Mouse (Mus musculus): ENCODE data around the gene Yjefn3.

The Yjefn3 gene

DNA sequence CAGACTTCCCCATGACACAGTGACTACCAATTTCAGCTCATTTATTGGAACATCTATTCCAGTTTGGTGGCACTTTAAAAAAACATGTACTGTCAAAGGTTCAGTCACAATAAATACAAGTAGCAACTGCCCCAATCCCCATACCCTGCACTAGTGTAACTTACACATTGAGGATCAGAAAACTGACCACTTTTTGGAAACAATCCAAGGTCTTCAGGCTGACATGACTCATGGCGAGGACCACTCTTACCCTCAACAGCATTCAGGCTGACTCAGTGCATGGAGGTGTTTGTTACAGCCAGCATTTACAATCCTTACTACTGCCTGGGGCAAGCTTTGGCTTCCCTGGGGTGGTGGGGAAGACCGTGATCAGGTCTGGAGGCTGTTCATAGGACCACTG, 4.6 kb upstream of the Yjefn3 start:
- no peak for DNase-seq (ENCODE audit: low read depth, low spot score)

DNA sequence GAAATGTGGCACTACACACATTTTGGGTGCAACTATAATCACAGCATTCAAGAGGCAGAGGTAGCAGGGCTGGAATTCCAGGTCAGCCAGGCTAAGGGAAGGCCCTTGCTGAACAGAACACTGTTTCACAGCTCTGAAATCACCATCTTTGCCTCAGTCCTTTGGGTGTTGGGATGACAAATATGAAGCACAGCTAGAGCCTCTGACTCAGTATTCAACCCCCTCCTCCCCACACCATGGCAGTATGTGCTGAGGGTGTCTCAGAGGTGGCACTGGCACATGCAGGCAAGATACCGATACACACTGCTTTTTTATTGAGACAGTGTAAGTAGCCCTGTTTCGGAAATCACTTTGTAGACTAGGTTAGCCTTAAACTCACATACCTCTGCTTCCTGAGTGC, 3.7 kb upstream of the Yjefn3 start:
- no peak for DNase-seq (ENCODE audit: low read depth, low spot score)

DNA sequence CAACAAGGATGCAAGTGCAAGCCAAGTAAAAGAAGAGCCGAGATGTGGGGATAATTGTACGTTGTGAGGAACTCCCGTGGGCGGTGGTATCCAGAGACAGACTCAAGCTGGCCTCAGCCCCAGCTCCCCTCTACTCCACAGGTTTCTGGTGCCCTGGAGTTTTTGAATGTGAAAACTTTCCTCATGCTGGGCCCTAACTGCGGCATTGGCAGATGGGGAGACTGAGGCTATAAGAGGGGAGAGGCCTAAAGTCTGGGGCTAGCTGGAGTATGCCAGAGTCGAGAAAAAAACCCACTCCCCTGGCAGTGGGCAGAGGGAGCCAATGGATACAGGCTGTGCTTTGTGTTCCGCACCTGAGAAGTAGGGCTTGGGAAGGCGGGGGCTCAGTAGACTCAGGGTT, 1.6 kb upstream of the Yjefn3 start:
- no peak for DNase-seq (ENCODE audit: low read depth, low spot score)

DNA sequence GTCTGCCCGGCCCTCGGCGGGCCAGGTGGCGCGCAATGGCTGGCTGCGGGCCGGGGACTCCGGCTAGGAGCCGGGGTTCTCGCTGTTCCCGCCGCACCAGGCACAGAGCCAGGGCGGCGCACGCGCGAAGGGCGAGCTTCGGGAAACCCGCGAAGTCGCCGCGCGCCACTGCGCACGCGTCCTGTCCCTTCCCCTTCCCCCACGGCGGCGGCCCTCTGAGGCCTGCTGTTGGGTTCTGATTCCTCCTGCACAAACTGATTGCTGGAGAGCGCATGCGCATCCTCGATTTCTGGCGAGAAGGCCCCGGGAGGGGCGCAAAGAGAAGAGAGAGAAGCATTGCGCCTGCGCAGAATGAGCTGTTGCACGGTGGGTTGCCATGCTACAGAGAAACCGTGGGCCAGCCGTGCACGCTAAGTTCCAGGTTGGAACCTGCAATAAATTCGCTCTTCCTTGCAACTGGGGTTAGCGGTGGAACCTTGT, 591 bp upstream of the Yjefn3 start:
- peak; percentile 100 for DNase-seq (ENCODE audit: low read depth, low spot score)

DNA sequence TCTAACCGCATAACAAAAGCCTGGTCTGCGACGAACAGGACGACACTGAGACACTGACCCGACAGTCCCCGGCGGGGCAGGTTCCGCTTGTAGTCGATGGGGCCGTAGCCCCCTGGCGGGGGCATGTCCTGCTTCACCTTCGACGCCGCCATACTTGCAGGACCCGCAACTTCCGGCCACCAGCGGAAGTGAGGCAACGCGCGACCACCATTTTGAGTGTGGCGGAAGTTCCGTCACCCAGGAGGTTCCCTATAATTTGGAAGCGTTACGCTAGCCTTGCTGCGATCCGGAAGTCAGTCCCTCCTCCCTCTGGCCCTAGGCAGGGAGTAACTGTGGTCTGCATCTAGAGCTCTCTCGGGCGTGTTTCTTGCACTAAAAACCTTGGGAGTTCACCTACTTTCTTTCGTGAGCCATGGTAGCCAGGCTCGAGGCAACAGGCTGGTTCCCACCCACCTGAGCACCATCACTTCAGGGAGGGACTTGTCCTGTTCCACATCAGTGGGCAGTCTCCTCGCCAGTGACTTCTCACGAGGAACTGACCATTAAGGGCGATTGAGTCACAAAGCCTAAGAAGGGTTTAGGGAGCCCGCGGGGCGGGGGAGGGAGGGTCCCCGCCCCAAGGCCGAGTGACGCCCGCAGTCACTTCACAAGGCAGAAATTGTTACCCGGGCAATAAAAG, 889 bp downstream of the Yjefn3 start:
- DNase-seq (ENCODE audit: low read depth, low spot score): peak; percentile 99

DNA sequence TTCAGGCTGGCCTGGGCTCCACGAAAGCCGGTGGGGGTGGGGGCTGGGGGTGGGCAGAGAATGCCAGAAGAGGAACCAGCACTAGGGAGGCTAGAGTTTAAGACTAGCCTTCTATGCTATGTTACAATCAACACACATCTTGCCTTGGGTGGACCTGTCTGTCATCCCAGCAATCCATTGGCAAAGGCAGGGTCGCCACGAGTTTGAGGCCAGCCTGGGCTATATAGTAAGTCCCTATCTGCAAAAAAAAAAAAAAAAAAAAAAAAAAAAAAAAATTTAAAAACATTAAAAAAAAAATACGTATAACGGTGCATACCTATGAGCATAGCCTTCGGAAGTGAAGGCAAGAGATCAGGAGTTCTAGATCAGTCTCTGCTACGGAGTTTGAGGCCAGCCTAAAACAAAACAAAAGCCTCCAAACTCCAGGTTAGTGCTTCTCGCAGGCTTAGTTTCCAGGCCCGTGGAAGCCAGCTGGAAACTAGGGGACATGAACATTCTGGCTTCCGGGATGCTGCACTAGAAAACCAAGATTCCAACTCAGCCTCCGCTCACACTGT, 1.5 kb downstream of the Yjefn3 start:
- no peak for DNase-seq (ENCODE audit: low read depth, low spot score)

DNA sequence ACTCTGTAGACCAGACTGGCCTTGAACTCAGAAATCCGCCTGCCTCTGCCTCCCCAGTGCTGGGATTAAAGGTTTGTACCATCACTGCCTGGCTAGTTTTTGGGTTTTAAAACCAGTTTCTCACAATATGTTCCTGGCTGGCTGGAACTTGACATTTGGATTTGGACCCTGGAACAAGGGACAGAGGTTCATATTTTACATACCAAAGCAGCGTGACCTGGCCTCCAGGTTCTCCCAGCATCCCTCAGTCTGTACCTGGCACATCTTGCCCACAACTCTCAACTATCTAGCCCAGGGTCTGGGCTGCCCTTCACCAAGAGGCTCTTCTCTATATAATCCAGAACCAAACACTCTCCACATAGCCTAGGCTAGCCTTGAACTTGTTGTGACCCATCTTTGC, 2.6 kb downstream of the Yjefn3 start:
- DNase-seq (ENCODE audit: low read depth, low spot score): no peak

DNA sequence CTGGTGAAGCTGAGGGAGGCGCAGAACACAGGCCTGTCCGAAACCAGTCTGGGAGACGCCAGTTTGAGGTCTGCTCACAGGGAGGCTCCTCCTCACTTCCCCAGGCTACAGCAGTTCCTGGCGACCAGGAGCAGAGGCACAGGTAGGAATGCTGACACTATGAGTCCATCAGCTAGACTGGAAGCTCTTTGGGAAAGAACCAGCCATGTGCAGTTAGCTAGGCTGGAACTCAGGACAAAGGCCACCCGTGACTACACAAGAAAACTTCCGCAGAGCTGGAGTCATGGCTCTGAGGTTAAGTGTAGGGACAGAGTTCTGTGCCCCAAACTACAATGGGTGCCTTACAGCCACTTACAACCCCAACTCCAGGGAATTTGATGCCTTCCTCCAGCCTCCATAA, 4.7 kb downstream of the Yjefn3 start:
- DNase-seq (ENCODE audit: low read depth, low spot score): no peak

DNA sequence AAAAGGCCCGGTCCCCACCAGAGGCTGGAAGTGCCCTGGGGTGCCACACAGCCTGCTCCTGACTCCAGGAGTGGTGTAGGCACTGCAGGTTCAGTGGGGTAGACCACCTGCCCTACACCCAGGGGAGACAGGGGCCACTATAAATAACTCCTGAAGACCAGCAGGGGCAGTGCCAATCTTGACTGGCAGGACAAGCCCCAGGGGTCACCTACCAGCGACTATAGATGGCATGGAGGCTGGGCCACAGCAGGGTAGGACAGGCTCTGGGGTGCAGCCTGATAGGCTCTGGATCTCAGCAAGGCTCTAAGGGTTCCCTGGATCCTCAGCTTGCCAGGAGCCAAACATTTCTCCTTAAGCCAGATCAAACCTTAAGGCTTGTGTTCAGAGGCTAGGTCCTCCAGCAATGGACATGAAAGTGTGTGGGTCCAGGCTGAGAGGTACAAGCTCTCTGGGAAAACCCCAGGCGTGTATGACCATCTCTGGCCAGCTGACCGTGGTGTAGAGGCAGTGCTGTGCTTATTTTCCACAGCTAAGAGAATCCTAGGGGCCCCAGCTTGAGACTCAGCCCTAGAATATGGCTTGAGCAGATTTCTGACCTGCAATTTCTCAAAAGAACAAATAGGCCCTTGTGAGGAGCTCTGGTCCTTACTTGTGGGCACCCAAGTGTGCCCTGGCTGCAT, 6.6 kb downstream of the Yjefn3 start:
- DNase-seq (ENCODE audit: low read depth, low spot score): no peak

DNA sequence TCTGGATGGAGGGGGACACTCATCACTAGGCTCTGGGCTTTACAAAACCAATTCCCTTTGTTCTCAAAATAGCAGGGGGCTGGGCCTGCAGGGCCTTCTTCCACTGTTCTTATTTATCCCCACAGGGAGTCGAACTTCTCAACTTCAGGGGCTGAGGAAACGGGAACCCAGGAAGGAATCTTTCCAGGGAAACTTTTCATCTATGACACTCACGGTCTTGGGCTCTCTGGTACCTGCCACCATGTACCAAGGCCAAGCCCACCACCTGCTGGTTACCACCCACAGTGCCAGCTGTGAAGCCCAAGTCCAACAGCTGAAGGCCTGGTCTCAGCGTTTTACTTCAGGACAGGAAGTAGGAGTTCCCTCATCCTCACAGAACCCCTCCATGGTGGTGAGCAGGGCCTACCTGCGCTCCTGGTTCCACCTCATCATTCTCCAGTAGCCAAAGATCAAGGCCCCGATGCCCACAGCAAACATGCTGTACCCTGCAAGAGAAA, 7.6 kb downstream of the Yjefn3 start:
- DNase-seq (ENCODE audit: low read depth, low spot score): no peak

DNA sequence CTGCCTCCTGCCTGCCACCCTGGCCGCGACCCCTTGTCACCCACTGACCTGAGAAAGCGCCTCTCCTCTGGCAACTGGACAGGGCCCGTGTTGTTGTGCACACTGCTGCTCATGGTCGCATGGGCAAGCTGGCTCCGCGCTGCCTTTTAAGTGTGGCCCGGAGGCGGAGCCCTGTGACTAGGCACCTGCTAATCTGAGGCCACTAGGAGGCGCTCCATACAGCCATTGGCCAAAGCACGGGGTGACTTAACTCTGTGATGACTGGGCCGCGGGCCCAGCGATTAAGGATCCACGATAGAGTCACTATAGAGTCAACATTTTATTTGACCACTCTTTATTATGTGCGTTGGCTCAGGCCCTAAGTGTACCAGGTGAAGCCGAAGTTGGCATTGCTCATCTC, 8.6 kb downstream of the Yjefn3 start:
- peak; percentile 77 for DNase-seq (ENCODE audit: low read depth, low spot score)

DNA sequence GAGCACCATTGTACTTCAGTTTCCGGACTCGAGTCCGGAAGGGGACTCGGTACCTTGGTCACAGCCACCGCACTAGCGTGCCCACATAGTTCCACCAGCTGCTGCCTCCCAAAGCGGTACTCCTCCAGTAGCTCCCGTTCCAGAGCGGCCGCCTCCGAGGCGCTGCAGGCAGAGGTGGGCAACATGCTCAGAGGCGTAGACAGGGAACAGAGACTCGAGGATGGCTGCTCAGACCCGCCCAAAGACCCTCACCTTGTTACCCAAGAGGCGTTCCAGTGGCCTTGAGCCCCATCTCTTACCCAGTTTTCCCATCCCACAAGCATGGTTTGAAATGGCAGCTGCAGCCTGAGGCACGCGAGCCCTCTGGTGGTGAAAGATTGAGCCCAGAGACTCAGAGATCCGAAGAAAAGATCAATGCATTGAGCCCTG, 11.7 kb downstream of the Yjefn3 start:
- peak; percentile 58 for DNase-seq (ENCODE audit: low read depth, low spot score)

DNA sequence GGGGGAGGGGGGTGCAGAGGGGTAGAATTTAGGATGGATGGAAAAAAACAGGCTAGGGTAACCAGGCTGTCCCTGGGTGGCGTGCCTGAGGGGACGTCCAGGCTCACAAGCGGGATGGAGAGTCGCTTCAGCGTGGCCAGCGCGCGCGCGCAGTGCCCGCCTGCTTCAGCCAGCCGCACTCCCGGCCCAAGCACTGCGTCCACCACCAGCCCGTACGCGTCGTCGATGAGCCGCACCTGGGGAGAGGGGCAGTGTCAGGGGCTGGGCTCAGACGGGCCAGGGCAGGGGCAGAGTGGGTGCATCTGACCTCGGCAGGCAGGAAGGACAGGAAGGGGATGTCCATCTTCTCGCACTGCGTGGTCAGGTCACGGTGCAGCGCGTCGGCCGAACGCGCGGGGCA, 13.6 kb downstream of the Yjefn3 start:
- DNase-seq (ENCODE audit: low read depth, low spot score): no peak

DNA sequence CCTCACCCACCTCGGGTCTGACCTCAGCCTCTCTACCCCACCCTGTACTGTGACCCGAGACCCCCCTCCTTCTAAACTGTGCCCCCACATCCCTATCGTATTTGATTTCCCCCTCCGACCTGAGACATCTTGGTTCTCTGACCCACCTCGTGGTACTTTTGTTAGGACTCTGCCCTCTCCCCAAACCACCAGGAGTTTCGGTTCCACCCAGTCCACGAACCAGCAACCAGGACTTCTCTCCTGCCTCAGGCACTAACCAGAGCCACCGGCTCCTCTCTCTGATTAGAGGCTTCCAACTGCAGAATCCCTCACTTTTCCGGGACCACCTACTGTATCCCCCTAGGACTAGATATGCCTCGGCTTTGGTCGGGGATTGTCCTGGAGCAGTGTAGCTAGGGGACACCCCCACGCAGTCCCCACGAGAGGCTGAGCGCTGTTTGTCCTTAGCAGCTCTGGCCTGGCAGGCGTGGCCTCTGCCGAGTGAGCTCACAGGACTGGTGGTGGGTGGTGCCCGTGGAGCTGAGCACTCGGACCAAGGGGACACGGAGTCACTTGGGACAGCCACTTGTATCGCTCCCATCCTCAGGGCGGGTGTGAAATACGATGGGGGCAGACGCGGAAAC, 14.2 kb downstream of the Yjefn3 start:
- no peak for DNase-seq (ENCODE audit: low read depth, low spot score)

DNA sequence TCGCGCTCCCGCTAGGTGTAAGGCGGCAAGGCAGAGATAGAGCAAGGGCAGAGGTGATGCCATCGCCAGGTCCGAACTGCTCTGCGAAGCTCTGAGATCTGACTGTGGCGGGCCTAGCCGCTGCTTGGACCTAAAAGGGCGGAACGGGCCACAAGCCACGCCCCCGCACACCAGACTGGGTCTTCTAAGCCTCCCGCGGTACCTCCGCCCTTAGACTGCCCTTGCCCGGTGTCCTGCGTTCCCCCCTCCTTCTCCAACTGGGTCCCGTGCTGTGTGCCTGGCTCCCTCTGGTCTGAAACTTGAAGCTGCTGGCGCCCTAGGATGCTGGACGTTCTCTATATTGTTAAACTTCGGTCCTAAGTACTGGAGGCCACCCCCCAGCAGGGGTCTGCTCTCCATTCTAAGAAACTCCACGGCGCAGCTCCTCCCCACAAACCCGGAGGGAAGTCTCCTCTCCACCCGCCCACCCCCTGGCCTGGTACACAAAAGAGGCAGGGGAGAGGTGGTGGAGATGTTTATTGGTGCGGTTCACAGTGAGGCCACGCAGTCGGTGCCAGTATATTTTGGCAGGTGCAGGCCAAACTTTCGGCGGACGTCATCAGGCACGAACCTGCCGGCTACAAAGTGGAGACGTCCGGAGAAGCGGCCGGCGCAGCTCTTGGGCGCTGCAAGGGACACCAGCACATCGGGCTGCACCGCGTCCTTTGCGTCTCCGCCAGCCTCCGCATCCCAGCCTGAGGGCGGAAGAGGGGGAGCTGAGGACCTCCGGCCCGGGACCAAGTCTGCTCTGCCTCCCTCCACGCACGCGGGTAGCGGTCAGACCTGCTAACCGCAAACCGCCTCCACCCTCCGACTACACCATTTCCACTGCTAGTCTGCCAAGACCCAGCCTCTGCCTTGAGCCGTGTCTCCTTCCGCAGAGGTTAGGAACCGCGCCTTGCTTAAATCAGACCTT, 14.9 kb downstream of the Yjefn3 start, which contains the start of gene Cilp2:
Gene Cilp2 (minus strand): TSS at position 399 of the 955 bp plus-strand sequence.
- DNase-seq (ENCODE audit: low read depth, low spot score): no peak

DNA sequence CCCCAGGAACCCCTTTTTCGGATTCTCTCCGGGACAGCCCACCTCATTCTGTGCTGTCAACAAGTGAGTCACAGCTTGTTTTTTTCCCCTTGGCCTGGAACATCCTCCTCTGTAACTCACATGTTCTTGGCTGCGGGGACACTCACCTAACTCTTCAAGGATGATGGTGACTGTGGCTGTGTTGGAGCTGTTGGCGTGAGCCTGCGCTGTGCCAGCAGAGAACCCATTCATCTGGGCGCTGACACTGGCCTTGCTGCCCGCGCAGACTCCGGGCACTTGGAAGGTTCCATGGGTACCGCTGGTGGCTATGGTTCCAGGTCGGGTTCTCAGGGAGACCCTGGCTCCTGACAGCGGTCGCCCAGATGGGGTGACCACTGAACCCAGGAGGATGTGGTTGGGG, 18.4 kb downstream of the Yjefn3 start:
- no peak for DNase-seq (ENCODE audit: low read depth, low spot score)

DNA sequence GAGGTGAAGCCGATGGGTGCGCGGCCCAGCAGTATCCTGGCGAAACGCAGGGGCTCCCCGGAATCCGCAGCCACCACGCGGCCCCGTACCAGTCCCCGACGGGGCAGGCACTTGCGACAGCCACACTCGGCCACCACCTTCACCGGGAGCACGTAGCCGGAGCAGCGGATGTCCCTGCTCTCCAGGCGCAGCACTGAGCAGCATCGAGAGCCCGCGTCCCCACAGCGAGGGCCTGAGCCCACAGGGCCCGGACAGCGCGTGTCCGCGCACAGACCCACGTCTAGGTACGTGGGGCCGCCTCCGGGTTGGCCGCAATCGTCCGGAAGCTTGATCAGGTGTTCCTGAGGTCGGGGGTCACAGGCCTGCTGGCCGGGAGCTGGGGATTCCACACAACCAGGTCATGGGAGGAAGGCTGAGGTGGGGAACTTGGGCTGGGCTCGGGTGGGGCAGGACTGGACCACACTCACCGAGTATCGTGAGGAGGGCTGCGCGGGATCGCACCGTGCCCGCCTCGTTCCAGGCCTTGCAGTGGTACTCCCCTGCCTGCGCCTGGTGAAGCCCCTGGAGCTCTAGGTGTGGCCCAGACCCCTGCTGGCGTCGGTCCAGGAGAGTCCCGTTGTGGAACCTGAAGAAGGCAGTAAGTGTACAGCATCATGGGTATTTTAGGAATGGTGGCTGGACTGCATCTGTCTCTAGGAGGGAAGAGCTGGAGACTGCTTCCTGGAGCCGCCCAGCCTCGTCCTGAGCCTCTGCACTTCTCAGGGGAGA, 19.5 kb downstream of the Yjefn3 start:
- no peak for DNase-seq (ENCODE audit: low read depth, low spot score)

DNA sequence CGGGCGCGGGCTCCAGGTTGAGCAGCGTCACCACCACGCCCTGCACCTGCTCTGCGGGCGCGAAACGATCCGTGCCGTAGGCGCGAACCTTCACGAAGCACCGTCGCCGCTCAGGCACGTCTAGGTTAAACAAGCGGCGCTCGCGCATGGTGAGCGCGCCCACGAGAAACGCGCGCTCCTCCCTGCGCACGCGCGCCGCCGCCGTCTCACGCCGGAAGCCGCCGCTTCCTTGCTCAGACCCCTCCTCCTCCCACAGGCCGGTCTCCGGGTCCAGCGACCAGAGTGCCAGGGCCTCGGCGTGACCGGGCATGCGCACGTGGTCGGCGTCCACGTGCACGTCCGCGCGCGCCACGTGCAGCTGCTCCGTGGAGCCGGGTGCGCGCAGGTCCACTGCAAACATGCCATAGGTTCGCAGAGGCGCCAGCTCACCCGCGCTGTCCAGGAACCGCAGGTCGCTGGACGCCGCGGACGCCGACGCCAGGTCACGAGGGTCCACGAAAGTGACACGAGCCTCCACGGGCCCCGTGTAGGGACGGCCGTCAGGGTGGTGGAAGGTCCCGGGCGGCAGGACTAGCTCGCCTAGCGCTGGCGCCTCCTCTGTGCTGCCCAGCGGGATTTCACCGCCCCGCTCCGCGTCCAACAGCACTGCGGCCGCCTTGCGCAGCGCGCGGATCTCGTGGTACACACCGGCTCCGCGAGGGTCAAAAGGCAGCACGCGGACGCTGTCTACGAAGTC, 20.3 kb downstream of the Yjefn3 start:
- peak; percentile 72 for DNase-seq (ENCODE audit: low read depth, low spot score)

DNA sequence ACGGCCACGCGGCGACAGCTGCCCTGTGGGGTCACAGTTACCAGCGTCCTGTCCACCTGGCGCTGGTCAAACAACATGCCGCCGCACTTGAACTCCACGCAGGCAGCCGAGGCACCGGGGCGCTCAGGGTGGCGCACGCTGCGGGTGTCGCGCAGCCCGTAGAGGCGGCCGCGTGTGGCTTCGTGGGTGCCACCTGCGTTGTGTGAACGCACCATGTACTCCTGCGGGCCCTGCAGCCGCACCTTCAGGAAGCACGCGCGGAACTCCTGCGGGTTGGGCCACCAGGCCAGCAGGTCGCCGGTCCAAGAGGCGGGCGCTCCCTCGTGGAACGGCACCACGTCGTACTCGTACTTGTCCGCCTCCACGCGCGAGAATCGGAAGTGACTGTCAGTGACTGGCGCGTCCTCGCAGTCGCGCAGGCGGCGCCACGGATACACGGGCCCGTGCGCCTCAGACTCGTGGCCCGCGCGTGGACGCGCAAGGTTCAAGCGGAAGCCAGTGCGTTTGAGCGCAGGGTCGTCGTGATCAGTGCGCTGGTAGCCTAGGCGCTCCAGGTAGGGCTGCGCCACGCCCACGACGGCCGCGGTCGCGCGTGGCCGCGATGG, 21.1 kb downstream of the Yjefn3 start:
- DNase-seq (ENCODE audit: low read depth, low spot score): no peak
